Mouse (Mus musculus): ENCODE data around the gene Mtln. TPM values are rescaled to one million over a fixed set of nuclear protein-coding genes. Genes with fewer than 3 reads are reported as not detected.

Gene Mtln
- polyA plus RNA-seq, 1 experiment from 2014 or later, result 35.1 TPM

- no peak for ATAC-seq (replicated peaks)
- Histone ChIP-seq H3K36me3 (replicated peaks) (0 out of 2 replicates have a peak, but pooled peaks cover 4% of the 10 kb centered on the region), H3K4me1 (peaks cover 7% of the 10 kb centered on the region; the same call in 1 of the 2 replicates), H3K4me3 (no peak overlapping the region), H3K9me3 (no peaks in the 10 kb centered on the region), H3K27me3 (replicated peaks) (no peaks in the 10 kb centered on the region), H3K4me2 (no peak overlapping the region), H3K27ac (no peak overlapping the region), H3K9ac (no peak overlapping the region)
- 95% methylated on average over 5 of the region's 5 CpGs for WGBS
Measured at GRCm38 (mm10) chr2:127778451-127778850, 13.8 kb downstream of the Mtln start.

GRCm38 (mm10) chr2:127775013-127775412 is 17.3 kb downstream of the Mtln start:
- no peak for ATAC-seq (replicated peaks)
- H3K36me3 ChIP-seq (replicated peaks), result peaks cover 10% of the 10 kb centered on the region; the same call in 1 of the 2 replicates
- H3K4me3 ChIP-seq, result no peak overlapping the region
- peaks cover 7% of the 10 kb centered on the region; the same call in 1 of the 2 replicates for H3K4me1 ChIP-seq
- no peak overlapping the region for H3K27ac ChIP-seq
- H3K27me3 ChIP-seq (replicated peaks), result no peaks in the 10 kb centered on the region
- no peak overlapping the region for H3K9ac ChIP-seq
- H3K9me3 ChIP-seq, result no peaks in the 10 kb centered on the region
- H3K4me2 ChIP-seq, result no peak overlapping the region
- 55% methylated on average over 3 of the region's 3 CpGs for WGBS

- H3K27me3 ChIP-seq (replicated peaks), result no peaks in the 10 kb centered on the region
- peak overlapping the region; percentile 33; the same call in 1 of the 2 replicates for H3K4me2 ChIP-seq
- H3K9me3 ChIP-seq, result no peaks in the 10 kb centered on the region
- peak; percentile 66; the same call in 1 of the 2 replicates for ATAC-seq (replicated peaks)
- H3K36me3 ChIP-seq (replicated peaks), result peaks cover 12% of the 10 kb centered on the region; the same call in 1 of the 2 replicates
- no peak overlapping the region for H3K27ac ChIP-seq
- no peak overlapping the region for H3K9ac ChIP-seq
- no peak overlapping the region for H3K4me3 ChIP-seq
- WGBS, result 4% methylated on average over 1 of the region's 1 CpGs
- H3K4me1 ChIP-seq, result peaks cover 7% of the 10 kb centered on the region; the same call in 1 of the 2 replicates
Measured at GRCm38 (mm10) chr2:127774578-127774941, 17.7 kb downstream of the Mtln start.

GRCm38 (mm10) chr2:127773938-127774577 is 18.2 kb downstream of the Mtln start:
- 22% methylated on average over 15 of the region's 15 CpGs for WGBS
- Histone ChIP-seq H3K9me3 (no peaks in the 10 kb centered on the region), H3K27me3 (replicated peaks) (no peaks in the 10 kb centered on the region), H3K4me1 (peaks cover 7% of the 10 kb centered on the region; the same call in 1 of the 2 replicates), H3K36me3 (replicated peaks) (peaks cover 13% of the 10 kb centered on the region; the same call in 1 of the 2 replicates), H3K9ac (no peak overlapping the region; the same call in 1 of the 2 replicates), H3K27ac (peak overlapping the region; percentile 65), H3K4me3 (no peak overlapping the region), H3K4me2 (peak overlapping the region; percentile 33)
- peak; percentile 69; the same call in 1 of the 2 replicates for ATAC-seq (replicated peaks)

- Histone ChIP-seq H3K4me1 (peaks cover 3% of the 10 kb centered on the region; the same call in 1 of the 2 replicates), H3K9me3 (no peaks in the 10 kb centered on the region), H3K27me3 (replicated peaks) (no peaks in the 10 kb centered on the region), H3K27ac (no peak overlapping the region), H3K36me3 (replicated peaks) (peaks cover 9% of the 10 kb centered on the region), H3K4me2 (no peak overlapping the region), H3K9ac (no peak overlapping the region), H3K4me3 (no peak overlapping the region)
- no peak for ATAC-seq (replicated peaks)
- WGBS, result 91% methylated on average over 5 of the region's 5 CpGs
Measured at GRCm38 (mm10) chr2:127761587-127761986, 30.7 kb downstream of the Mtln start.

GRCm38 (mm10) chr2:127760429-127761000 is 31.8 kb downstream of the Mtln start:
- peaks cover 9% of the 10 kb centered on the region for H3K36me3 ChIP-seq (replicated peaks)
- no peak overlapping the region for H3K9ac ChIP-seq
- no peak for ATAC-seq (replicated peaks)
- H3K4me1 ChIP-seq, result peaks cover 3% of the 10 kb centered on the region; the same call in 1 of the 2 replicates
- H3K9me3 ChIP-seq, result no peaks in the 10 kb centered on the region
- no peak overlapping the region for H3K27ac ChIP-seq
- no peaks in the 10 kb centered on the region for H3K27me3 ChIP-seq (replicated peaks)
- no peak overlapping the region for H3K4me3 ChIP-seq
- WGBS, result 82% methylated on average over 10 of the region's 10 CpGs
- H3K4me2 ChIP-seq, result no peak overlapping the region

GRCm38 (mm10) chr2:127760014-127760413 is 32.3 kb downstream of the Mtln start:
- no peaks in the 10 kb centered on the region for H3K27me3 ChIP-seq (replicated peaks)
- peaks cover 9% of the 10 kb centered on the region for H3K36me3 ChIP-seq (replicated peaks)
- WGBS, result 91% methylated on average over 6 of the region's 6 CpGs
- H3K4me2 ChIP-seq, result no peak overlapping the region
- H3K4me1 ChIP-seq, result peaks cover 3% of the 10 kb centered on the region; the same call in 1 of the 2 replicates
- H3K9ac ChIP-seq, result no peak overlapping the region
- no peak overlapping the region for H3K27ac ChIP-seq
- ATAC-seq (replicated peaks), result no peak
- H3K4me3 ChIP-seq, result no peak overlapping the region
- H3K9me3 ChIP-seq, result no peaks in the 10 kb centered on the region

- H3K9ac ChIP-seq, result no peak overlapping the region
- H3K9me3 ChIP-seq, result no peaks in the 10 kb centered on the region
- 93% methylated on average over 5 of the region's 5 CpGs for WGBS
- H3K27me3 ChIP-seq (replicated peaks), result no peaks in the 10 kb centered on the region
- H3K36me3 ChIP-seq (replicated peaks), result peaks cover 9% of the 10 kb centered on the region
- H3K4me1 ChIP-seq, result peaks cover 3% of the 10 kb centered on the region; the same call in 1 of the 2 replicates
- H3K4me2 ChIP-seq, result no peak overlapping the region
- no peak overlapping the region for H3K4me3 ChIP-seq
- no peak for ATAC-seq (replicated peaks)
- no peak overlapping the region for H3K27ac ChIP-seq
Measured at GRCm38 (mm10) chr2:127759157-127759880, 33.0 kb downstream of the Mtln start.

GRCm38 (mm10) chr2:127757171-127757570 is 35.1 kb downstream of the Mtln start:
- H3K4me2 ChIP-seq, result no peak overlapping the region

GRCm38 (mm10) chr2:127754113-127754512 is 38.2 kb downstream of the Mtln start:
- no peak overlapping the region for H3K9ac ChIP-seq
- no peaks in the 10 kb centered on the region for H3K9me3 ChIP-seq
- no peaks in the 10 kb centered on the region for H3K27me3 ChIP-seq (replicated peaks)
- no peaks in the 10 kb centered on the region for H3K36me3 ChIP-seq (replicated peaks)
- no peak overlapping the region for H3K4me2 ChIP-seq
- WGBS, result 97% methylated on average over 4 of the region's 4 CpGs
- H3K27ac ChIP-seq, result no peak overlapping the region
- ATAC-seq (replicated peaks), result no peak
- no peak overlapping the region for H3K4me3 ChIP-seq
- H3K4me1 ChIP-seq, result peaks cover 3% of the 10 kb centered on the region; the same call in 1 of the 2 replicates

More at GRCm38 (mm10) chr2:127757171-127757570, 35.1 kb downstream of the Mtln start:
- 0 out of 2 replicates have a peak, but pooled peaks have one; percentile 45 for ATAC-seq (replicated peaks)
- 47% methylated on average over 8 of the region's 8 CpGs for WGBS
- H3K4me1 ChIP-seq, result peaks cover 3% of the 10 kb centered on the region; the same call in 1 of the 2 replicates
- H3K36me3 ChIP-seq (replicated peaks), result peaks cover 9% of the 10 kb centered on the region
- no peak overlapping the region for H3K27ac ChIP-seq
- H3K27me3 ChIP-seq (replicated peaks), result no peaks in the 10 kb centered on the region
- H3K4me3 ChIP-seq, result no peak overlapping the region
- no peaks in the 10 kb centered on the region for H3K9me3 ChIP-seq
- H3K9ac ChIP-seq, result no peak overlapping the region

GRCm38 (mm10) chr2:127751849-127752610 is 40.3 kb downstream of the Mtln start:
- H3K36me3 ChIP-seq (replicated peaks), result no peaks in the 10 kb centered on the region
- 76% methylated on average over 11 of the region's 11 CpGs for WGBS
- H3K9me3 ChIP-seq, result no peaks in the 10 kb centered on the region
- no peak overlapping the region for H3K4me2 ChIP-seq
- H3K4me1 ChIP-seq, result no peaks in the 10 kb centered on the region; the same call in 1 of the 2 replicates
- H3K9ac ChIP-seq, result no peak overlapping the region
- H3K27me3 ChIP-seq (replicated peaks), result no peaks in the 10 kb centered on the region
- no peak overlapping the region for H3K4me3 ChIP-seq
- ATAC-seq (replicated peaks), result no peak
- H3K27ac ChIP-seq, result no peak overlapping the region

Measured in midbrain, embryonic 15.5 days (tissue).